Mouse (Mus musculus) midbrain, embryonic 15.5 days (tissue): ENCODE measurements around the gene Rbpj. TPM values are rescaled to one million over a fixed set of nuclear protein-coding genes. Genes with fewer than 3 reads are reported as not detected.
"Not testable (repeated sequence)": the region's sequence is repeated elsewhere in the genome, so short reads cannot be mapped to it uniquely, and the experiment has no call there.

Experiments
- ATAC-seq: fragments of 200-750 bp; cut with Nextera tagmentation; replicated peaks from 2 replicates; pipeline ENCODE4 v1.8.0; 2017; ENCODE audit warnings: moderate TSS enrichment
- H3K27ac ChIP-seq: fragments of 300-500 bp; sonication (generic); 2 replicates; pipeline ENCODE4 v1.5.1; 2015; ENCODE audit warnings: mild to moderate bottlenecking, inconsistent platforms
- H3K27me3 ChIP-seq: fragments of 300-500 bp; sonication (generic); replicated peaks from 2 replicates; pipeline ENCODE4 v1.6.1; 2015; ENCODE audit warnings: inconsistent platforms
- H3K36me3 ChIP-seq: fragments of 300-500 bp; sonication (generic); replicated peaks from 2 replicates; pipeline ENCODE4 v1.6.1; 2015; ENCODE audit warnings: inconsistent platforms
- H3K4me1 ChIP-seq: fragments of 300-500 bp; sonication (generic); 2 replicates; pipeline ENCODE4 v1.6.1; 2015; ENCODE audit warnings: inconsistent platforms
- H3K4me2 ChIP-seq: fragments of 300-500 bp; sonication (generic); 2 replicates; pipeline ENCODE4 v1.6.1; 2015; ENCODE audit warnings: inconsistent platforms, mild to moderate bottlenecking, moderate library complexity
- H3K4me3 ChIP-seq: fragments of 300-500 bp; sonication (generic); 2 replicates; pipeline ENCODE4 v1.5.1; 2015; ENCODE audit warnings: mild to moderate bottlenecking, inconsistent platforms
- H3K9ac ChIP-seq: fragments of 300-500 bp; sonication (generic); 2 replicates; pipeline ENCODE4 v1.6.1; 2015; ENCODE audit warnings: mild to moderate bottlenecking, inconsistent platforms
- H3K9me3 ChIP-seq: fragments of 300-500 bp; sonication (generic); 2 replicates; pipeline ENCODE4 v1.6.1; 2016; ENCODE audit warnings: inconsistent platforms
- WGBS: fragments of 180-500 bp; shearing (Covaris S2); methylation state at CpG from one replicate; pipeline ENCODE4 v1.1.7; 2015; ENCODE audit warnings: mixed read lengths; 5-methylcytosine and 5-hydroxymethylcytosine counted together
- polyA plus RNA-seq: library from polyadenylated mRNA; unstranded; fragments of >200 nt; fragmentation: Nextera tagmentation; extraction: Ambion mirVana; gene quantifications from 2 replicates; pipeline ENCODE4 v1.2.1, GENCODE M21; 2015

Gene Rbpj
- polyA plus RNA-seq, 1 experiment from 2014 or later, result 32.2 TPM

DNA sequence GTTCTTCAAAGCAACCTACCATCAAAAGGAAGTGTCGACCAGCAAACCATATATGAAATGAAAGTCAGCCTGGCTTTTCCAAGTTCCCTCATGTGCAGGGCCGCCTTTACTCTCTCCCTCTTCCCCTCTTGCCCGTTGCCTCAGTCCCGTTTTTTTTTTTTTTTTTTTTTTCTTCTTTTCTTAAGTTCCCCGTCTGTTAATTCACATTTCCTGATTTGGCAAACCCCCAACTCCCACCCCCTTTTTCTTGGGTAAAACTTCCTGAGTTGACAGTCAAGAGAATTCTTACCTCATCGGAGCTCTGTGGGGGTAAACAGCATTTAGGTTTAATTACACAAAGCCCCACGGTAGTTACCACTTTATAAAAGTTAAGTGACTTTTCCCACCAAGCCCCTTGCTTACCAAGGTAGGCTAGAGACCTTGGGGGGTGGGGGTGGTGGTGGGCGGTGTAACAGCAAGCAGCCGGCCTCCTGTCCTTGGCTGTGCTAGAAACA is 81.1 kb downstream of the Rbpj start:
- H3K4me2 ChIP-seq, result no peak overlapping the region
- no peak overlapping the region for H3K4me3 ChIP-seq
- no peak overlapping the region for H3K9ac ChIP-seq
- no peaks in the 10 kb centered on the region for H3K4me1 ChIP-seq
- no peak for ATAC-seq
- H3K9me3 ChIP-seq, result no peaks in the 10 kb centered on the region
- H3K27me3 ChIP-seq, result no peaks in the 10 kb centered on the region
- H3K27ac ChIP-seq, result no peak overlapping the region
- no peaks in the 10 kb centered on the region for H3K36me3 ChIP-seq
- 73% methylated on average over 9 of the region's 9 CpGs for WGBS

DNA sequence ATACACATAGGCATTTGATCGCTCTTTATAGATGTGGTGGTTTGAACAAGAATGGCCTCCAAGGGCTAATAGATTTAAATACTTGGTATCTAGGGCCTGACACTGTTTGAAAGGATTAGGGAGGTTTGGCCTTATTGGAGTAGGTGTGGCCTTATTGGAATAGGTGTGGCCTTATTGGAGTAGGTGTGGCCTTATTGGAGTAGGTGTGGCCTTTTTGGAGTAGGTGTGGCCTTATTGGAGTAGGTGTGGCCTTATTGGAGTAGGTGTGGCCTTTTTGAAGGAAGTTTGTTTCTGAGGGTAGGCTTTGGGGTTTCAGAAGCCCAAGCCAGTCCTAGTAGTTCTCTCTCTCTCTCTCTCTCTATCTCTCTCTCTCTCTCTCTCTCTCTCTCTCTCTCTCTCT is 84.4 kb downstream of the Rbpj start:
- WGBS, result 98% methylated on average over 1 of the region's 1 CpGs
- not testable (repeated sequence) for H3K27ac ChIP-seq, H3K9ac ChIP-seq, H3K36me3 ChIP-seq, H3K4me3 ChIP-seq, H3K4me2 ChIP-seq, ATAC-seq, H3K4me1 ChIP-seq, H3K27me3 ChIP-seq, H3K9me3 ChIP-seq

DNA sequence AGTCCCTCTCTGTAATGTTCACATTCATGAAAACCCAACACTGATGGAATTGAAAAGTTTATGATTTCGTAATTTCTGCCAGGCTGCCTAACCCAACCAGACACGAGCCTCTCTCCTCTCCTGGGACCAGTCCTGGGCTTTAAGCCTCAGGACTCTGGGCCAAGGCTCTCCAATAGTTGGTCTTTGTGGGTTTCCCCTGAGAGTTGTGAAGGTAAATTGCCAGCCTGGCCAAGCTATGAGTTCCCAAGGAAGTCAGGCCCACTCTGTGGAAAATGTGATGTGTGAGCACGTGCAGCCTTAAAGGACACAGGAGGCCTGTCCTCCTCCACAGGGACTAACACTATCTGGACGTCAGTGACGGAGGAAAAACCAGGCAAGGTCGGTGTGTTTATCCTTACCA is 85.4 kb downstream of the Rbpj start:
- no peaks in the 10 kb centered on the region for H3K36me3 ChIP-seq
- 80% methylated on average over 6 of the region's 6 CpGs for WGBS
- no peaks in the 10 kb centered on the region for H3K9me3 ChIP-seq
- H3K4me3 ChIP-seq, result no peak overlapping the region
- H3K9ac ChIP-seq, result no peak overlapping the region
- H3K4me2 ChIP-seq, result no peak overlapping the region
- H3K4me1 ChIP-seq, result no peaks in the 10 kb centered on the region
- no peaks in the 10 kb centered on the region for H3K27me3 ChIP-seq
- H3K27ac ChIP-seq, result no peak overlapping the region
- no peak for ATAC-seq

DNA sequence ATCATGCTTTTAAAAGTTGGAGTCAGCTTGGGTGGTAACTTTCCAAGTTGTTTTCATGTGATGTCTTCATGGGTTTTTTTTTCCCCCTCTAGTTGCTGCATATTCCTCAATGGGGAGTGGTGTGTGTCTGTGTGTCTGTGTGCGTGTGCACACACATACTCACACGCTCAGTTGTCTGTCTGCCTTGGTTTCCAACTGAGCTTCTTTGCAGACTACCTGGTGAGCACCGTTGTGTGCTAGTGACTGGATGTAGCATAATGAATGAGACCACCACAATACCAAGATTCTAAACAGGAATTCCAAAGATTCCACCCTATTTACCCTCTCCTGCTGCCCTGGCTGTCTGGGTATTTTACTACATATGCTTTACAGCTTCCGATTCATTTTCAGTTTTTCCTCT is 86.0 kb downstream of the Rbpj start:
- 46% methylated on average over 4 of the region's 4 CpGs for WGBS
- Histone ChIP-seq H3K4me2 (no peak overlapping the region), H3K9me3 (no peaks in the 10 kb centered on the region), H3K4me1 (no peaks in the 10 kb centered on the region), H3K27me3 (no peaks in the 10 kb centered on the region), H3K36me3 (no peaks in the 10 kb centered on the region), H3K9ac (no peak overlapping the region), H3K27ac (no peak overlapping the region), H3K4me3 (no peak overlapping the region)
- ATAC-seq, result no peak

DNA sequence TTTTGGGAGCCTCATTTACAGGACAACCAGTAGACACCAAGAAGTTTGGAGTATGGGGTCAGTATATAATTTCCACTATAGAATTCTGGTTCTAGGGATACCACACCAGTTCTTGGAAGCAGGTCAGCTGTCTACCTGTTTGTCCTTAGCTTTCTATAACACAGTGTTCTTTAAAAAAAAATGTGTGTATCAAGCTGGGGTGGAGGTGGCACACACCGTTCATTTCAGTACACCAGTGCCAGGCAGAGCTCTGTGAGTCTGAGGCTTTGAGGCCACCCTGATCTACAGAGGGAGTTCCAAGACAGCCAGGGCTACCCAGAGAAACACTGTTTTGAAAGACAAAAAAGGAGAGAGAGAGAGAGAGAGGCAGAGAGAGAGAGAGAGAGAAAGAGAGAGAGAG is 87.3 kb downstream of the Rbpj start:
- no peak overlapping the region for H3K9ac ChIP-seq
- ATAC-seq, result no peak
- 86% methylated on average over 1 of the region's 1 CpGs for WGBS
- no peak overlapping the region for H3K4me2 ChIP-seq
- no peaks in the 10 kb centered on the region for H3K27me3 ChIP-seq
- H3K36me3 ChIP-seq, result no peaks in the 10 kb centered on the region
- H3K27ac ChIP-seq, result no peak overlapping the region
- no peaks in the 10 kb centered on the region for H3K9me3 ChIP-seq
- H3K4me3 ChIP-seq, result no peak overlapping the region
- H3K4me1 ChIP-seq, result no peaks in the 10 kb centered on the region

DNA sequence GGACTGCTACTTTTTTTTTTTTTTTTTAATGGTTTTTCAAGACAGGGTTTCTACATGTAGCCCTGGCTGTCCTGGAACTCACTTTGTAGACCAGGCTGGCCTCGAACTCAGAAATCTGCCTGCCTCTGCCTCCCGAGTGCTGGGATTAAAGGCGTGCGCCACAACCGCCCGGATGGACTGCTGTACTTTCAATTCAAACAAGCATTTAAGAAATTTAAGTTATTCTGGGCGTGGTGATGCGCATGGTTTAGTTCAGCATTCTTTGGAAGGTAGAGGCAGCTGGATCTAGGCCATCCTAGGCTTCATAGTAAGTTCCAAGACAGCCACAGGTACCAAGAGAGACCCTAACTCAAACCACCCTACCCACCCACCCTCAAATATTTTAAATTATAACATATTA is 88.2 kb downstream of the Rbpj start:
- Histone ChIP-seq H3K36me3 (no peaks in the 10 kb centered on the region), H3K9ac (no peak overlapping the region), H3K4me1 (no peaks in the 10 kb centered on the region), H3K27ac (no peak overlapping the region), H3K9me3 (no peaks in the 10 kb centered on the region), H3K4me2 (no peak overlapping the region), H3K4me3 (no peak overlapping the region), H3K27me3 (no peaks in the 10 kb centered on the region)
- ATAC-seq, result no peak
- WGBS, result 93% methylated on average over 8 of the region's 8 CpGs

DNA sequence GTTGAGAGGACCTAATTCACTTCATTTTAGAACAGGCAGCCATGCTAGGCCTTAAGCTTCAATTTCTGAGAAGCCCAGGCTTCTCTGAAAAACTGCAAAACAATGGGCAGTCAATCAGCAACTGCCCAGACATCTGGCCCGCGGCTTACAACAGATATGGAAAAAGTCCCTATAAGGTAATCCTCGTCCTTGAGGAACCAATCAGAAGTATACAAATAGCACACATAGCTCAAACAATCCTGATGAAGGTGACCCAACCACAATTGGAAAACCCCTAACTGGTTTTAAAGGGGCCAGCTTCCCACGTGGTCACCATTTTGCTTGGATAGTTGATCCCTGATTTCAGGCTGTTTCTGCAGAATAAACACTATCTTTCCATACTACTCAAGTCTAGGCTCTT is 89.0 kb downstream of the Rbpj start:
- Histone ChIP-seq H3K4me1 (no peaks in the 10 kb centered on the region), H3K4me2 (no peak overlapping the region), H3K36me3 (no peaks in the 10 kb centered on the region), H3K27me3 (no peaks in the 10 kb centered on the region), H3K9ac (no peak overlapping the region), H3K27ac (no peak overlapping the region), H3K9me3 (no peaks in the 10 kb centered on the region), H3K4me3 (no peak overlapping the region)
- 89% methylated on average over 4 of the region's 4 CpGs for WGBS
- no peak for ATAC-seq

DNA sequence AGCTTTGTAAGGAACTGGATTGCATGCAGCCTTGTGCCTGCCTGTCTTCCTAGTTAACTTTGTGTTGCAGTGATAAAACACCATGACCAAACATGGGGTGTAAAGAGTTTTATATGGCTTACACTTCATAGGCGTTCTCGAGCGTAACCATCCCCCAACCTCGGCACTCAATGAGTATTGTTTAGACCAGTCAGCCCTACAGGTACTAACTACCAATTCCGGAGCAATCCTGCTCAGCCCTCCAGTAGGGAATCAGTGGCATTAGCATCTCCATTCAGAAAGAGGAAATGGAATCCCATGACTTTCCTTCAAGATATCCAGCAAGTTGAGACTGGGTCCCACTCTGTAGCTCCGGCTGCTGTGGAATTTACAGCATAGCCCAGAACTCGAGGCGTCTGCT is 89.5 kb downstream of the Rbpj start:
- WGBS, result 92% methylated on average over 8 of the region's 8 CpGs
- Histone ChIP-seq H3K4me2 (no peak overlapping the region), H3K9ac (no peak overlapping the region), H3K9me3 (no peaks in the 10 kb centered on the region), H3K4me3 (no peak overlapping the region), H3K36me3 (no peaks in the 10 kb centered on the region), H3K4me1 (no peaks in the 10 kb centered on the region), H3K27ac (no peak overlapping the region), H3K27me3 (no peaks in the 10 kb centered on the region)
- ATAC-seq, result no peak

DNA sequence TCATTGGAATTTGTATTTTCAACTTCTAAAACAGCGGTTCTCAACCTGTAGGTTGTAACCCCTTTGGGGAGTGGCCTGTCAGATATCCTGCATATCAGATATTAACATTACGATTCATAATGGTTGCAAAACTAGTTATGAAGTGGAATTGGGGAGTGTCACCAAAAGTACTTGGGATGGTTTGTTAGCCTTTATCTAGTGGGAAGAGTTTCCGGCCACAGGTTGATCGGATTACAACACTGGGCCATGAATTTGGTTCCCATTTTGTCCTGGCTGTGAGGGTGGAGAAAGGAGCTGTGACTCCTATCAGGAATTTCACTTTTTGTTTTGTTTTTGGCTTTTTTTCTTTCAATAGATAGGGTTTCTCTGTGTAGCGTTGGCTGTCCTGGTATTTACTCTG is 90.0 kb downstream of the Rbpj start:
- no peak overlapping the region for H3K9ac ChIP-seq
- no peaks in the 10 kb centered on the region for H3K4me1 ChIP-seq
- no peak overlapping the region for H3K4me3 ChIP-seq
- 93% methylated on average over 5 of the region's 5 CpGs for WGBS
- no peak overlapping the region for H3K27ac ChIP-seq
- H3K27me3 ChIP-seq, result no peaks in the 10 kb centered on the region
- no peak overlapping the region for H3K4me2 ChIP-seq
- no peaks in the 10 kb centered on the region for H3K36me3 ChIP-seq
- no peaks in the 10 kb centered on the region for H3K9me3 ChIP-seq
- ATAC-seq, result no peak

DNA sequence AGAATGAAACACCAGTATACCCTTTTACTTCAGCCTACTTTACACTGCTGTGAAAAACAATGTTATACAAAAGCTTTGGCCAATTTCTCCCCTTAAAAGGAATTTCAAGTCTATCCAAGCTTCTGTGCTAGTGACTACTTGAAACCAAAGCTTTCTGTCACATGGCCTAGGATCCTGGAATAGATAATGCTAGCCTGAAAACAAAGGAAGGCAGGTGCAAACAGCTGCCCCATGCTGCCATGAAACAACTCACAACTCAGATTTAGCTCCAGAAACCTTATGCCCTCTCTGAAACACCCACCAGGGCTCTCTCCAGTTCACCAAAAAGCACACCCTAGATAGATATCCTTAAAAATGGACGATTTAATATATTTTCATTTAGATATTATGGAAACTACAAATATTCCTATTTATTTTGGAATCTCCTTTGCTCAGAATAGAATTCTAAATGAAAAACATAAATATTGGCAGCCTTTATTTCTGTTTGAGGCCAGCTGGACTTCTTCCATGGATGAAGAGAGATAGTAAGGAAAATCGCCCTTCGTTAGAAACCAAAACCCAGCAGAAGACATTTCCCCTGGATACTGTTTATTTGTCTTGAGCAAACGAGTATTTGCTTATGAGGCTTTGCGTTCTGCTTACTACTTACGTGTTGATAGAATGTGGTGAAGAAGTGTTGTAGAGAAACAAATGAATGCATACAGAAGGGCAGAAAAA is 91.8 kb downstream of the Rbpj start:
- no peaks in the 10 kb centered on the region for H3K36me3 ChIP-seq
- ATAC-seq, result no peak
- no peak overlapping the region for H3K9ac ChIP-seq
- 86% methylated on average over 6 of the region's 6 CpGs for WGBS
- no peaks in the 10 kb centered on the region for H3K9me3 ChIP-seq
- H3K27me3 ChIP-seq, result no peaks in the 10 kb centered on the region
- H3K4me3 ChIP-seq, result no peak overlapping the region
- no peak overlapping the region for H3K4me2 ChIP-seq
- H3K4me1 ChIP-seq, result no peaks in the 10 kb centered on the region
- H3K27ac ChIP-seq, result no peak overlapping the region

DNA sequence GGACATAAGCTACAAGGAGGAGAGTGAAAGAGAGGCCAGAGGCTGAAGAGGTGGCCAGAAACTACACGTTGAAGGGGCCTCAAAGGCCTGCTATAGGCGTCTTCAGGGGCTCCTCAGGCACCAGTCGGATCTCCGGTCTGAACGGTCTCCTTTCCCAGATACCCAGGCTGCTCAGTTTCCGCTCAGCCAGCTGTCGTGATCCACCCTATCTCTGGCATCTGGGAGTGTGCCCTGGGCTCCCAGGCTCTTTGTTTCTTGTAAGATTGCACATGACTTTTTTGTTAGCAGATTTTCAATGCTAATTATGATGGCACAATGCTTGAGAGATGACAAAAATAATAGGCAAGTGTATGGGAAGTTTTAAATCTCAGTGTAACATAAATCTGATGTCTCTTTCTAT is 95.2 kb downstream of the Rbpj start:
- Histone ChIP-seq H3K4me1 (no peaks in the 10 kb centered on the region), H3K4me2 (no peak overlapping the region), H3K9me3 (no peaks in the 10 kb centered on the region), H3K9ac (no peak overlapping the region), H3K27ac (no peak overlapping the region), H3K27me3 (no peaks in the 10 kb centered on the region), H3K36me3 (no peaks in the 10 kb centered on the region), H3K4me3 (no peak overlapping the region)
- no peak for ATAC-seq
- 83% methylated on average over 7 of the region's 7 CpGs for WGBS

DNA sequence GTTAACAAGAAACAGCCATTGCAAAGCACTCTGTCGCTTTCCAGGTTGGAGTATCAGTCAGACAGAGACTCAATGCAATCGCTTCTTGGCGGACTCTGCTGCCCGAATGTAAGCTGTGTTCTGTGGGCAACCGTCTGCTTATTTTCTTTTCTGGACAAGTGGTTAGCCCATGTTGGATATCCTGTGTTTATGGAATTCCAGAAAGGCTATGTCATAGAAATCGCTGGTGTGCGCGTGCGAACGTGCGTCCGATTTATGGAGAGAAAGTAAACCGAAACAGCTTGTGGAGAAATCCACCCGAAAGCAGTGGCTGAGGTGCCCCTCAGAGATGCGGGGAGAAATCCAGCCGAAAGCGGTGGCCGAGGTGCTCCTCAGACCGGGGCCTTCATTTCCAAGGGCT is 98.4 kb downstream of the Rbpj start:
- ATAC-seq, result no peak
- no peaks in the 10 kb centered on the region for H3K36me3 ChIP-seq
- H3K9ac ChIP-seq, result no peak overlapping the region
- no peak overlapping the region for H3K27ac ChIP-seq
- no peak overlapping the region for H3K4me3 ChIP-seq
- H3K4me2 ChIP-seq, result no peak overlapping the region
- WGBS, result 92% methylated on average over 19 of the region's 19 CpGs
- no peaks in the 10 kb centered on the region for H3K9me3 ChIP-seq
- no peaks in the 10 kb centered on the region for H3K4me1 ChIP-seq
- no peaks in the 10 kb centered on the region for H3K27me3 ChIP-seq

DNA sequence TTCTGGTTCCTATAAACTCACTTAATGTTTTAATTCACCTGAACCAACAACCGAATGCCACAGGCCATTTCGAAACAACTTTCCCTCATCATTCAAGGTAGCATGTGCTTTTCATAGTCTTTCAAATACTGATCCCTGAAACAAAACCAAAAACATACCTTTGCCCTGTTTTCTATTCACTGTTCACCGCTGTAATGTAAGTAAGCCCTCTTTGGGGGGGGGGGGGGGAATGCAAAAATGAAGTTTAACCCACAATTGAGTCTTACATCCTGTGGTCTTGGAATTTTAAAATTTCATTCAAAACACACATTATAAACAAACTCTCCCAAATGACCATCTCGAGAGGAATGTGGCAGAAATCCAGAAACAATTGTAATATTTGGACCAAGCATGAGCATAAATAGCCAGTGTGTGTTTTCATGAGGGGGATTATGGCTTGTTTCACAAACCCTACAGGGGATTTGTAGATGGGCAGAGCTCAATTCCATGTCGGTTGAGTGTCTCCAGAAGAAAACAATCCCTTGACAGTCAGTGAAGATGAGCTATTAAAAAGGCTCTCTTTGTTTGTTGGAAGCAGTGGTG is 99.4 kb downstream of the Rbpj start:
- 83% methylated on average over 5 of the region's 5 CpGs for WGBS
- no peak overlapping the region for H3K4me2 ChIP-seq
- no peak overlapping the region for H3K27ac ChIP-seq
- H3K4me1 ChIP-seq, result no peaks in the 10 kb centered on the region
- ATAC-seq, result no peak
- H3K36me3 ChIP-seq, result no peaks in the 10 kb centered on the region
- no peaks in the 10 kb centered on the region for H3K27me3 ChIP-seq
- no peak overlapping the region for H3K4me3 ChIP-seq
- H3K9me3 ChIP-seq, result no peaks in the 10 kb centered on the region
- no peak overlapping the region for H3K9ac ChIP-seq
